Mouse (Mus musculus) embryonic stem cell, embryonic (primary cell): Measurements from ENCODE around the gene Anxa3.

Experiments
- CTCF ChIA-PET, 4 experiments: fragments of 300-600 bp in 2 of 4; fragments of 350-600 bp in 2 of 4; sonication (Branson Sonifier 250); formaldehyde crosslinking; loops; one replicate each; lab custom pipeline; 2022; ENCODE audit warnings: inconsistent platforms in 2 of 4; lab: Charles Lee
- POLR2A ChIA-PET, 4 experiments: fragments of 300-600 bp in 2 of 4; fragments of 350-600 bp in 2 of 4; sonication (Branson Sonifier 250); formaldehyde crosslinking; loops; one replicate each; lab custom pipeline; 2022; ENCODE audit warnings: antibody characterized with exemption in 4 of 4, inconsistent platforms in 1 of 4; lab: Charles Lee

Gene Anxa3

DNA sequence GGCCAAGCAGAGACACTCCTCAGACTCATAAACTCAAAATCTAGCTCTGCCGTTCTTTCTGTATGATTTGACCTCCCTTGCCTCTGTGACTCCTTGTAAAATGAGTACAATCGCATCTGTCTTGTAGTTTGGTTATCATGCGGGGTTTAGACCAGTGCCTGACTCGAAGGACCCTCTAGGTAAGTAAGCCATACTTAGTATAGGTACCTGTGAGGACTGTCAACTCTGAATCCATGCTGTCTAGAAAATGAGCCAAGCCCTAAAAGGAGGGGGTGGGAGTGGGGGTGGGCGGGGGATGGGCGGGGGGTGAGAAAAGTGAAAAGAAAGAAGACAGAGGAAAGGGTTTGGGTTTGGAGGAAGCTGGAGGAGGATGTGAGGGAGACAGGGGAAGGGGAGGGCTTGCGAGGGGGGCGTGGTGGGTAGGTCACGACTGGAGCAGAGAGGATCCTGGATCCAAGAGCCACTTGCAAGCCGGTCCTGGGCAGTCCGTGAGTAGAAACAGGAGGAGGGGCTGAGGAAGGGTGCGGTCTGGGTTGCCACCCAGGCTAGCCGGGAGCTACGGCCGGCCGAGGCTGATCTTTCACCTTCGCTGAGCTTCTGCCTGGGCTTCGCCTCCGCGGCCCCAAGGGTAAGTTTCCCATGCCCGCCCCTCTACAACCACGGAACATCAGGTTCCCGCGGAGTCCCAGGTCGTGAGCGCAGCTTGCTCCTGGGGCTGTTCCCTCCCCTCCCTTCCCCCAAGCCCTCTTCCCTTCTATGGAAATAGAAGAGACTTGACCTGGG is at the start of gene Anxa3:
TSS of gene Anxa3 (plus strand) at position 404 of the 783 bp plus-strand sequence.
- ChIA-PET POLR2A (interaction anchor here in 3 of 4 experiments (0.6 to 1.8 kb wide), 4 partner anchors 9 to 848 kb away, joined by 3 to 12 read pairs (median 3); no protein-coding TSS in a partner anchor), CTCF (interaction anchor here in 1 of 4 experiments (1.0 kb wide), 1 partner anchor 24 kb away, joined by 3 read pairs; no protein-coding TSS in a partner anchor)

- ChIA-PET CTCF (no interaction called here), POLR2A (interaction anchor here in 1 of 4 experiments (0.6 kb wide), 1 partner anchor 27 kb away, joined by 3 read pairs; no protein-coding TSS in a partner anchor)
Observed at GRCm38 (mm10) chr5:96747195-96747984, 45.7 kb upstream of the Anxa3 start.

GRCm38 (mm10) chr5:96757615-96758014 is 35.5 kb upstream of the Anxa3 start:
- CTCF ChIA-PET, result no interaction called here

GRCm38 (mm10) chr5:96762021-96762420 is 31.1 kb upstream of the Anxa3 start:
- POLR2A ChIA-PET, result no interaction called here
- CTCF ChIA-PET, result no interaction called here

More at GRCm38 (mm10) chr5:96757615-96758014, 35.5 kb upstream of the Anxa3 start:
- POLR2A ChIA-PET, result no interaction called here

DNA sequence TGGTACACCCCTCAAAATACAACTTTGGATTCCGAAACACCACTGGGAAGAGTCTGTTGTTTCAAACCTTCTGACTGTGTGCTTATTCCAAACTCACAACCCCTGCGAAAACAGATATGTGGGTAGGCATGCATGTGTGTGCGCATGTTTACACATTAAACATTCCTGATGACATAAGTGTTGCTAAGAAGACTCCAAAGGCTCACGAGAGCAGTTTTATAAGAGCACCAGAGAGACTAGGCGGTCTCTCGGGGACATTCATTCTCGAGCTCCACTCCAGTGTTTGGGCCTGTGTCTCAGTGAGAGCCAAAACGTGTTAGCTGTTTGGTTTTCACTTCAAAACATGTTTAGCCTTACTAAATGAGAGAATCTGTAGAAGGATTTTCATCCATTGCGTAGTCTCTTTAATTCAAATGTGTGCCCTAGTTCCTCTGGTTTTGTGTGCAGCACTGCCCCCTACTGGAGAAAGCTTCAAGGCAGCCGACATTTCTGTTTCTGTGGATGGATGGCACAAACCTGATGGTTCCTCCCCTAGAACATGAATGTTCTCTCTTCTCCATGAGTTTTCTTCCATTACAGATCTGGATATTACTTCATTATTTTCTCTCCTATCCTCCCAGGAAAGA is 24.2 kb upstream of the Anxa3 start:
- POLR2A ChIA-PET, result no interaction called here

DNA sequence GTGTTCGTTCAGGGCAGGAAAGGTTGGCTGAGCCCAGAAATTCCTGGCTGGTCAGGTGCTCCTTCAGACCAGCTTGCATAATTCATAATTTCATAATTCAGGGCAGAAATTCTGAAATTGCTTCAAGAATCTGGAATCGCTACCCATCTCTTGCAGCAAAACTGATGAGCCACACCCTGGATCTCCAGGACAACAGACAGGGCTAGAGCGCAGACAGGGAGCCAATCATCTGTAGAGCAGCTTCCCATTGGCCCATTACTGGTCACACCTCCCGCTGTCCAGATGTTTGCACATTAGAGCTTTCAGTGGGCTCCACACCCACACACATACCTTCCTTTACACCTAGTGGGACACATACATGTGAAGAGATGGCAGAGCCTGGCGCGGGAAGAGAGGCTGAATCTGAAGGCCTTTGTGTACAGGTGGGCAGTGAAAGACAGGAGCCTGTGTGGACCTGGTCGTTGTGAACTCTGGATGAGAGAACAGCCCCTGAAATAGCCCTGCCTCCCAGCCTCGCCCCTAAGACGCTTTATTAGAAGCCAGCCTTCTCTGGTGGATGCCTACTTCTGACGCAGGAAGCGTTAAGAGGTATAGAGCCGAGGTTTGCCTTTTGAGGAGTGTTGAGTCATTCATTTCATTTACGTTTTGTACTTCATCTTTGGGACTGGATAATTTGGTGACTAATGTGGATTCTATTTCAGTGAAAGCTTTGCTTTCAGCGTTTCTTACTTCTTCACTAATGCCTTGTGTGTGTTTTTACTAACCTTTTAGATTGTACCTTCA is 9.4 kb upstream of the Anxa3 start:
- CTCF ChIA-PET, result no interaction called here
- POLR2A ChIA-PET, result no interaction called here

More for the DNA sequence above, 24.2 kb upstream of the Anxa3 start:
- CTCF ChIA-PET, result interaction anchor here in 3 of 4 experiments (0.5 to 1.1 kb wide), 6 partner anchors 9 to 413 kb away, joined by 3 to 4 read pairs (median 3); partner anchors contain the start of gene Anxa3 (in 1 of the 3)

GRCm38 (mm10) chr5:96785096-96785495 is 8.0 kb upstream of the Anxa3 start:
- ChIA-PET CTCF (no interaction called here), POLR2A (interaction anchor here in 1 of 4 experiments (0.7 kb wide), 1 partner anchor 34 kb away, joined by 3 read pairs; no protein-coding TSS in a partner anchor)

DNA sequence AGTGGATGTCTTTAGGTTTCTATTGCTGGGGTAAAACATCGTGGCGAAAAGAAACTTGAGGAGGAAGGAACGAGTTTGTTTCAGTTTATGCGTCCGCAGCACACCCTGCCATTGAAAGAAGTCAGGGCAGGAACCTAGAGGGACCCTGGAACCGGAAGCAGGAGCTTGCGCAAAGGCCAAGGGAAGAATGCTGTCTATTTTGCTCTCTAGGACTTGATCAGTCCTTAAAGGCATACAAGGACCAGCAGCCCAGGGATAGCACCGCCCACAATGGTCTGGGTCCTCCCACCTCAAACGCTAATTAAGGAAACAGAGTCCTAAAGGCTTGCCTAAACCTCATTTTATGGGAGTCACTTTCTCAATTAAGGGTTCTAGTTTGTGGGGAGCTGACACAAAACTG is 717 bp upstream of the Anxa3 start:
- ChIA-PET CTCF (interaction anchor here in 1 of 4 experiments (1.0 kb wide), 1 partner anchor 23 kb away, joined by 3 read pairs; no protein-coding TSS in a partner anchor), POLR2A (interaction anchor here in 2 of 4 experiments (0.7 to 1.8 kb wide), 2 partner anchors 10 to 50 kb away, joined by 3 to 12 read pairs; no protein-coding TSS in a partner anchor)

- ChIA-PET POLR2A (interaction anchor here in 2 of 4 experiments (0.6 to 1.8 kb wide), 3 partner anchors 8 to 849 kb away, joined by 3 to 12 read pairs (median 3); no protein-coding TSS in a partner anchor), CTCF (no interaction called here)
Observed at GRCm38 (mm10) chr5:96793953-96794635, 955 bp downstream of the Anxa3 start.

- ChIA-PET POLR2A (no interaction called here), CTCF (no interaction called here)
Observed at GRCm38 (mm10) chr5:96795752-96796151, 2.6 kb downstream of the Anxa3 start.

DNA sequence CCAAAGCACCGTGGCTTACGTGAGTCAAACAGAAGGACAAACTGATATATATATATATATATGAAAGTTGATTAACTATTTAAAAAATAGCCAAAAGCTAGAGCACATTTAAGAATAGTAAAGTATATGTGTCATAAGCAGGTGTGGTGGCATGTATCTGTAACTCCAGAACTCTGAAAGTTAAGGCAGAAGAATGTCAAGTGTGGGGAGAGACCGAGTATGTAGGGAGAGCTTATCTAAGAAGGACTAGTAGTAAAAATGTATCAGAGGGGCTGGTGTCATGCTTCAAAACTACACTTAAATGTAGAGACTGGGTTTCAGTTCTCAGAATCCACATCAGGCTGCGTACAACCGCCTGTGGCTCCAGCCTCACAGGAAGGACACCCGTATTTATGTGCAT is 4.3 kb downstream of the Anxa3 start:
- CTCF ChIA-PET, result no interaction called here
- POLR2A ChIA-PET, result no interaction called here

DNA sequence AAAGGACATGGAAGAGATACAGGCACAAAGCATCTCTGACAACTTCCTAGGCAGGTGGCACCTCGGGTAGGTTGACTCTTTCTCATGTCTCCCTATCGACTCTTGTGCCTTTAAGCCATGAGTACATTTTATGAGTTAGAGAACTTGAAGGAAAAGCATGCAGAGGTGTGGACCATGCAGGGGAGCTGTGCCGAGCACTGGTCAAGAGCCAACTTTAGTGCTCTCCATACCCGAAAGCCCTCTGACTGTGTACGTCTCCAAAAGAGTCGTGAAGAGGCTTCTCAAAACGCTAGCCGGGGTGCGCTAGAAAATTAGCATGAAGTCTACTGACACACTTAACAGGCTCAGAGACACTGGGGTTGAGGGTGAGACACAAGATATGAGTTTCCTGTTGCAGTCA is 6.0 kb downstream of the Anxa3 start:
- ChIA-PET POLR2A (no interaction called here), CTCF (no interaction called here)

- ChIA-PET CTCF (no interaction called here), POLR2A (no interaction called here)
Observed at GRCm38 (mm10) chr5:96799969-96800368, 6.8 kb downstream of the Anxa3 start.

DNA sequence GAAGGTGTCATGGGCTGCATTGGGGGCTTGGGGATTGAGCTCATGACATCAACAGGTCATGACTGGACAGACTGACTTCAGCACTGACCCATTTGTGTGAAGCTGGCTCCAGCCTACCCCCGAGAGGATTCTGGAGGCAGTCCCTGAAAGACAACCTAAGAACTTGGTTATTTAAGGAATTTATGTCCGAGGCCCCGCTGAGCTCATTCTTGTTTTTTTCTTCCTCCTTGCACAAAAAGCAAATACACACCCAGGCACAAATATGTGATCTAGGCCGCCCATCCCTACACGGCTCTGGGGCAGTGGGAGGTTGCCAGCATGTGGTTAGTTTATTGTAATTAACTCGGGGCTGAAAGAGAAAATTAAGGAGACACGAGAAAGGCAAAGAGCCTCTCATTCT is 9.0 kb downstream of the Anxa3 start:
- CTCF ChIA-PET, result no interaction called here
- POLR2A ChIA-PET, result interaction anchor here in 2 of 4 experiments (0.7 to 1.7 kb wide), 5 partner anchors 8 to 592 kb away, joined by 3 to 12 read pairs (median 3); partner anchors contain the start of gene Anxa3 (in 2 of the 2)

GRCm38 (mm10) chr5:96803091-96803490 is 10.0 kb downstream of the Anxa3 start:
- CTCF ChIA-PET, result no interaction called here
- POLR2A ChIA-PET, result interaction anchor here in 1 of 4 experiments (1.7 kb wide), 1 partner anchor 10 kb away, joined by 12 read pairs; the partner anchor contains the start of gene Anxa3

DNA sequence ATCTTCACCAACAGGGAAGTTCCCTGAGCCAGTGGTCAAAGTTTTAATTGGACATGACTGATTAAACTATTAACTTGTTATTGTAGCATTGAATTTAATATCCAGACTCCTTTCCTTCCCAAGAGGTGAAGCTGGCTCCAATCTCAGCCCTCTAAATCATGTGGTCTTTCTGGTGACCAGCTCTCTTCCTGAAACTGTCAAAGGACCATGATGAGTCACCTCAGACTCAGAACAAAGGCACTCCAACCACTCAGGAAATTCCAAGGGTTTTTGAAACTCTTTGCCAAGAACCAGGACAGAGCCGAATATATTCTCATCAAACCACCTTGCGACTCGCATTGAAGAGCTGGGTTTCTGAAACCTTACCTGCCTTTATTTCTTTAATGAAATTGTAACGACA is 11.2 kb downstream of the Anxa3 start:
- CTCF ChIA-PET, result no interaction called here
- POLR2A ChIA-PET, result interaction anchor here in 1 of 4 experiments (0.6 kb wide), 1 partner anchor 134 kb away, joined by 3 read pairs; no protein-coding TSS in a partner anchor

DNA sequence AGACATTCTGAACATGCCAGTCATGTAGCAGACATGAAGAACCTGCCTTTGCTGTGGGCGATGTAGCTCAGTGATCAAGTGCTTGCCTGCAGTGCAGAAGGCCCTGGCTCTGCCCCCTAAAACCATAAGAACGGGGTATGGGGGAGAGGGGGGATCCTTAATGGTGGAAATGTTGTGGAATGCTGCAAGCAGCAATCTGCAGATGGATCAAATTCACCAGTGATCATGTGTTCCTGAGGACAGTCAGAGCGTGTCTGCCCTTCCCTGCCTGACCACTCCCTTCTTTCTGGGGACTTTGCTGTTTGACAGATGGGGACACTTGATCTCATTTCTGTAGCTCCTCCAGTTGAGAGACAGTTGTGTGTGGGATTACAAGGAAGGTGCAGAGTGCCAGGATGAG is 11.7 kb downstream of the Anxa3 start:
- CTCF ChIA-PET, result no interaction called here
- POLR2A ChIA-PET, result no interaction called here
